Mouse (Mus musculus): ENCODE data around the gene Syce2.

Syce2 gene

DNA sequence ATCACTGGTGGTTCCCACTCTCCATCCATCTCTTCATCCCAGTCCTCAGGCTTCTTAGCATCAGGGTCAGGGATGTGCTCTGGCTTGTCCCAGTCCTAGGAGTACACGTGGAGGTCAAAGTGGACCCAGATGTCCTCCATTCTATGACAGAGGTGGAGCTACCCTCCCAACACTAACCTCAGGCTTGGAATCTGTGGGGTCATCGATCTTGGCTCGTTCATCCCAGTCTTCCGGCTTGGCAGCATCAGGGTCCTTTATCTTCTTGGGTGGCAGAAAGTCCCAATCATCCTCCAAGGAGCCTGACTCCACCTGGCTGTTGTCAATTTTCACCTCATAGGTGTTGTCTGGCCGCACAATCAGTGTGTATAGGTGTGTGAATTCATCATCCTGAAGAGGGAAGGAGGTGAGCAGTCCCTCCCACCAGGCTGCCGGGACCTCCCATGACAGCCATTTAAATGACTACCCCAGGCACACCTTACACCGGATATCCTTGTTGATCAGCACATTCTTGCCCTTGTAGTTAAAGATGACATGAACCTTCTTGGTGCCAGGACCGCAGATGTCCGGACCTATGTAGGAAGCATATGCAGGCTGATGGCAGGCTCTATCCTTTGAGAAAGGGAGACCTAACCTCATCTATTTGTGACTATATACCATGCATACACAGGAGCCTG, 27.4 kb upstream of the Syce2 start:
- in situ Hi-C loops (cut with MseI, MboI) = no loop called here

DNA sequence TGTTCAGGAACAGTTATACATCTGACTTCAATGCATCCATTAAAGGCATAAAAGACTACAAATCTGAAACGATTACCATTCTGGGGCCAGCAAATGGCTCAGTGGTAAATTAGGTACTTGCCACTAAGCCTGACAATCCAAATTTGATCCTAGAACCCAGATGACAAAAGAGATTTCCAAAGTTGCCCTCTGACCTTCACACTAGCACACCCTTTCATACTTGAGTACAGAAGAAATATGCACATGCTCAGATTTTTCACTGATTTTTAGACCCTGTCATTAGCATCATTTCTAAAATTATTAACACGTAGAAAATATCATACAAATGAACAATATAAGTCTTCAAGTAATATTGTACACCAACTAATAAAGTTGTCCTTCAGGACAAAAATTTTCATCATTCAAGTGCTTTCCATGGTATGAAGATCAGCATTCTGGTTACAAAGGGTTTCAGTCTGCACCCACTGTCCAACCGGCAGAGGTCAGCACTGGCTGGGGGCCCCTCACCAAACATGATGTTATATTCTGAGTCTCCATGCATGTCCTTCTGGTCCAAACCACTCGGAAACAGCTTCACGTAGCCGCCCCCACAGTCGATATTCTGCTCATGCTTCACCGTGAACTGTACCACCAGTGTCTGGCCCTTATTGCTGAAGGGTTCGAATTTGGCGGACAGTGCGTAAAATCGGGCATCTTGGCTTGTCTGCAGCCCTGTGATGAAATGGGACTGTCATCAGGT, 26.4 kb upstream of the Syce2 start:
- in situ Hi-C loops (cut with MseI, MboI) = no loop called here

DNA sequence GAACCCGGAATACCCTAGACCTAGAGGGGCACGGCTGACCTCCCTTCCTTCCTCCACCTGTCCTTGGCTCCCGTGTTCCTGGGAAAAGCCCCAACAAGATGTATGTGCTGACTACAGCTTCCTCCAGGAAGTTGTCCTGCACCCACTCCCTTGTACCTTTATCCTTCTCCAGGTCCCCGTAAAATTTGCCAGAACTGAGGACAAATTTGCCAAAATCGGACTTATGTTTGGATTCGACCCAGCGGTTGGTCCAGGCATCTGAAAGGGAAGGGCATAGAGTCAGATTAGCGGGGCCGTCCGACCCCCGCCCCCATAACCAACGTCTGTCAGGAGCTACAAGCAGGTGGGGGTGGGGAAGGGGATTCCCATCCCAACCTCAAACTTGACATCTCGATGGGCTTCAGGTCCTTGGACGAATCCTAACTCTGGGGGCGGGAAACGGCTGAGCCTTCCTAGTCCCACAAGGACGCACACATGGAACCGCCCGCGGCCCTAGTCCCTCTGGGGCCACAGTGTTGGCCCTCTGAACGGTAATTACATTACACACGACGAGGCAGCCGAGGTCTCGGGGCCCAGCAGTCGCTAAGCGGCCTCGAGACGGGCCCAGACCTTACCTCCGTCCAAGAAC, 25.7 kb upstream of the Syce2 start:
- in situ Hi-C loops (cut with MseI, MboI) = no loop called here

DNA sequence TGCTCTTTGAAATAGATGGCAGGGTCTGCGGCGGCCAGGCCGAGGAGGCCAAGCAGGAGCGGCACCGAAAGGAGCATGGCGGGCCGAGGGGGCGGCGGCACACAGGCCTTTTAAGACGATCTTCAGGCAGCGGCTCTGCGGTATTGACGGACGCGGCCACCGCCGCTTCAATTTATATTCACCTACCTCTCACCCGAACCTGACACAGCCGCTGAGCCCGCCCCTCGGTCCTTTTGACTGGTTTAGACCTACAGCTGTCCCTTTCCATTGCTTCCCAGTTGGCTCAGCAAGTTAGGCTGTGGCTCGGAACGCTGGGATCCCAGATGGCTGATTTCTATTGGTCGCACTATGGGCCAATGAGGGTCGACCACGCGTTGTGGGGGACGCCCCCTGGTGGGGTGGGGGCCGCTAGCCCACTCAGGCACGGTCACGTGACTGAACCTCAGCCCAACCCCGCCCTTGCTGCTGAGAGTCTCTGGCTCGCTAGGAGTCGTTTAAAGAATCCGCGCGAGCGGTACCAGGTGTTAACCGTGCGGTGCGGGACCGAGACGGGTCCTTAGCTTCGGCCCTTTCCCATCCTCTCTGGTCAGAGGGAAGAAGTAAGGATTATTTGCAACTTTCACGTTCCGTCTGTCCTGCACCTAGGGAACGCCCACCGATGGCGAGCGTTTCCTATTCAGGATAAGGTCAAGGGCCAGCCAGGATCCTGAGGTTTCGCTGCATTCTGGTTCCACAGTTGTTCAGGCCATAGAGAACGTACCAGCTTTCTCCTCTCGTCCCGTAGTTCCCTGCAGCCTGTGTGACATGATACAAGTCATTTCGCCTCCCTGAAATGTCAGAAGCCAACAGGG, 25.0 kb upstream of the Syce2 start, which contains the start of gene Calr:
Gene Calr, minus strand, starts transcription at position 213 of the 851 bp plus-strand sequence.
- in situ Hi-C loops (cut with MseI, MboI) = no loop called here

DNA sequence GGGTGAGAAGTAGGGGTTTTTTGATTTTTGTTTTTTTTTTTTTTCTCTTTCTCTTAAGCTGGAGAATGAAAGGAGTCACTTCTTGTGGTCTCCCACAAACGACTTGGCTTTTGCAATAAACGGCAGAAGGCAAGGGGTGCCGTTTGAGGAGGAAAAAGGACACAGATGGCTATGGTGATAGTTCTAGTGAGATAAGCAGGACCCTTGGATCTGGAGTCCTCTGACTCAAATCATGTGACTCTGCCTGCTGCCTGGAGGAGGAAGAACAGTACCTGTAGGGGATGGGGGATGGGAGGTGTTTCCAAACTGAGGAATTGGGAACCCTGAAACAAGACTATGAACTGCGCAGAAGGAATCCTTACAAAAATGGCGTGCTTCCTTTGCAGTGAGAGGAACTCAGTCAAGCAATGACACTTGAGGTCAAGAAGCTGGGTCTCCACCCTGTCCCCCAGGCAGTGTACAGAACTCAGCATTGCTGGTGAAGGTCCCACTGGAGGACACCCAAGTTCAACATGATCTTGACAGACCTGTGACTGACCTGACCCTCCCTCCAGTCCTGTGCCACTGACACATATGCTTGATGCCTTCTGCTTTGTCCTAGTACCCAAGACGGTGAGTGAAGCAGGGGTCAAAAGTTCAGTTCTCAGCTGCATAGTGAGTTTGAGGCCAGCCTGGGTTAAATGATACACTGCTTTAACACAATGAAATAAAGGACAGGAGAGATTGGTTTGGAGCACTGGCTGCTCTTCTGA, 24.1 kb upstream of the Syce2 start:
- in situ Hi-C loops (cut with MseI, MboI) = no loop called here

DNA sequence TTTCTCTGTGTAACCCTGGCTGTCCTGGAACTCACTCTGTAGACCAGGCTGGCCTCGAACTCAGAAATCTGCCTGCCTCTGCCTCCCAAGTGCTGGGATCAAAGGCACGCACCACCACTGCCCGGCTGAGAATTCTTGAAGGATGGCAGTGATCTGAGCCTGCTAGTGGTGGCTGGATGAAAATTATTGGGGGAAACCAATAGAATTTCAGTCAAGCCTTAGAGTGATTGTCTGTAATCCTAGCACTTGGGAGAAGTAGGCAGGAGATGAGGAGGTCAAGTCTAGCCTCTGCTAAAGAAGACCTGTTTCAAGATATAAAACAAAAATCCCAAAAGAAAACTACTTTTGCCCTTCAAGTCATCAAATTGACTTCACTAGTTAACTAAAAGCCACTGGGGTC, 15.5 kb upstream of the Syce2 start:
- in situ Hi-C loops (cut with MseI, MboI) = no loop called here

DNA sequence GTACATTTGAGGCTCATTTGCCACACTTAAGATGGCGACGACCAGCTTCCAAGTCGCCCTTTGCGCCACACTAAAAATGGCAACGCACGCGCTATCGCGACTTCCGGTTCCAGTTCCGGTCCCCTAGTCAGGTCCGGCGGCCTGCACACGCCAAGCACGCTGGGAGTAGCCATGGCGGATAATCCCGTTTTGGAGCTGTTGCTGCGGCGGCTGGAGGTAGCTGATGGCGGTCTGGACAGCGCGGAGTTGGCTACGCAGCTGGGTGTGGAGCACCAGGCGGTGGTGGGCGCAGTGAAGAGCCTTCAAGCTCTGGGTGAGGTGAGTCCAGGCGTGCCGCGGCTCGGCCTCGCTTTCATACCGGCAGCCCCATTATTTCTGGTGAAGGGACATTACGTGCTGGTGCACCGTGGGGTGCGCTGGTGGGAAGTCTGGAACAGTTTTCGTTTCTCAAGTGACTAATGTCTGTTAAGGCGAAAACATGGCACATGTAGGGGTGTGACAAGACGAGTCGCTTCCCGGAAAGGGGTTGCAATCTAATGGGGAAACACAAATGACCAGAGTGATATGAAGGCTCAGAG, 15.0 kb upstream of the Syce2 start, which contains the start of gene Farsa:
Gene Farsa, plus strand, starts transcription at position 126 of the 578 bp plus-strand sequence.
- in situ Hi-C loops (cut with MseI, MboI) = no loop called here

DNA sequence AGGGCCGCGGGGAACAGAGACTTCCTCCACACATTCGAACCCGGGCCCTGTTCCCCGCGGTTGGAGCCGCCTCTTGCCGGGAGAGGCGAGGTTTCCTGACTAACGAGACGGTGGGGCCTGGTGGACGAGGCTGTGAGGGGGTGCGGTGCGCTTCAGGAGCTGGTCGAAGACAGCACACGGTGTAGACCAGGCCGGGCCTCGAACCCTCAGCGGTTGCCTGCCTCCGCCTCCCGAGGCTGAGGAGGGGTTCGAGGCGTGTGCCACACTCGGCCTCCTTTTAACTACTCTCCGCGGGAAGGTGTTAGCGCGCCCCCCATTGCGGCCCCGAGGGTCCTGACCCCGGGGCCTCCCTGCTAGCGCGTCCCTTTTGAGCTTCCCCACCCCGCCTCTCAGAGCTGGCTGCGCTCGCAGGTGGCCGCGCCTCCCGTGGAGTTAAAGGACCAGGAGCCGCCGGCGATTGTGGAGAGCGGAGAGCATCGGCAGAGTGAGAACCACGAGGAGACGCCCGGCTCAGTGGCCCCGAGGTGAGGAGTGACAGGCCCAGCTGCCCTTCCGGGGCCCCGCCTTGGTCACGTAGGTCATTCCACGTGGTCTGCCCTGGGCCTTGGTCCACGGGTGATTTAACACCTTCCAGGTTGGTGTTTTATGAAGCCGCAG, 526 bp downstream of the Syce2 start:
- in situ Hi-C loops (cut with MseI, MboI) = no loop called here

DNA sequence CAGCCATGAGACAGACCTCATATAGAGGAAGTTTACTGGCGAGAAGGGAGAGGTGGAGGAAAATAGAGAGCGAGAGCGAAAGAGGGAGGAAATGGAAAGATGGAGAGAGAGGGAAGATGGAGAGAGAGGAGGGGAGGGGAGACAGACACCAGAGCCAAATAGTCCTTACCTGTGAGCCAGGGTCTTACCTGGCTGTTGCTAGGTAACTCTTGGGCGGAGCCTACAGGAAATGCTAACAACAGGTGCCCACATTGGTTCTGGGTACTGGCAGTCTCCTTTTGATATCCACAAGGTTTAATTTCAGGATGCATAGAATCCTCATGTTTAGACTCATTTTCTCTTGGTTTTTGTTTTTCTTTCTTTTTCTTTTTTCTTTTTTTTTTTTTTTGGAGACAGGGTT, 1.1 kb downstream of the Syce2 start:
- in situ Hi-C loops (cut with MseI, MboI) = no loop called here

DNA sequence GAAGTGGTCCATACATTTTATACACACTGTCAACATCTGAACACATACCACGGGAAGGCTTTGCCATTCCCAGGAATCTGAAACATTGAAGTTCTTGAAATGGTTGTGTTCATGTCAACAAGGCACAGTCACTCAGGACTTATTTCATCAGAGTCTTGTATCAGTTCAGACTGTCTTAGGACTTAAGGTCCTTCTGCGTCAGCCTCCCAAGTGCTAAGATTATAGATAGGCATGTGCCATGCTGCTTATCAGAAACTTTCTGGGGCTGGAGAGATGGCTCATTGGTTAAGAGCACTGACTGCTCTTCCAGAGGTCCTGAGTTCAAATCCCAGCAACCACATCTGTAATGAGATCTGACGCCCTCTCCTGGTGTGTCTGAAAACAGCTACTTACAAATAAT, 2.4 kb downstream of the Syce2 start:
- in situ Hi-C loops (cut with MseI, MboI) = no loop called here

DNA sequence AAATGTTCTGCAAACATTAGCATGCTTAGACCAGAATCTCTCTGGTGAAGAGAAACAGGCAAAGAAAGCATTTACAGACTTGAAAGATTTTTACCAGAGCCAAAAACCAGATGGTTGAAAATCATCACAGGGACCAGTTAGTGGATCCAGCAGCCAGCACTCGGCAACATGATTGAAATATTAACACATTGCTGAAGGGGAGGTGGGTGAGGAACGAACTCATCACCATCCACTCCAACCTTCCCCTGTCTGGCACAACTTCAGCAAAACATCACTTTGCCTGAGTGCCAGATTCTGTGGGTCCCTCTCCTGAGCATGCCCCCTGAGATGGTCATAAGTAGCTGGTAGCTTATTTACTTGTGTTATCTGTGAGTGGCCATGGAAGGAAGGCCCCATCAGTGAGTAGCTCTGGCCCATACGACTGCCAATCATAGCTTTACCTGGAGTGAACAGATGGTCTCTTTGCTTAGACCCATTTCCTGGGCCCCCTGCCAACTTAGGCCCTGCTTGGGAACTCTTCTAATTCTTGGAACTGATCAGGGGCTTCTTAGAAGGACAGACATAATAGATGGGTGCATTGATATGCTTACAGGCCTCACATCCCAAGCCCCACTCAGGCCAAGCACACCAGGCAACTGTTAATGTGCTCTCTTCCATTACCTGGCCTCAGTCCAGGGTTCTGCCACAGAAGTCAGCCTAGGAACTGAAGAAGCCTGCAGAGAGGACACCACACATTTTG, 5.6 kb downstream of the Syce2 start:
- in situ Hi-C loops (cut with MseI, MboI) = no loop called here

DNA sequence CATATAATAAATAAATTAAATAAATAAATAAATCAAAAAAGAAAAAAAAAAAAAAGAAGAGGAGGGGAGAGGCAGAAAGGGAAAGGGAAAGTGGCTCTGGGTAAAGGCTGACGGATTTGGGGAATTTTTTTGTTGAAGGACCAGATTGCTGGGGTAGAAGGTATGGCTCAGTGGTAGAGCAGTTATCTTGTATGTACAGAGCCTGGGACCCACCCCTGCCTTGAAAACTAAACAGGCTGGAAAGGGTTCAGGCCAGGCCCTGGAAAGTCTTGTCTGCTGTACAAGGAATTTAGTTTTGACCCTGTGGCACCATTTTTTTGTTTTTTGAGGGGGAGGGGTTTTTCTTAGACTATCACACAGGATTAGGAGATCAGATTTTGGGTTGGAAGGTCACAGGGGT, 7.0 kb downstream of the Syce2 start:
- in situ Hi-C loops (cut with MseI, MboI) = no loop called here

DNA sequence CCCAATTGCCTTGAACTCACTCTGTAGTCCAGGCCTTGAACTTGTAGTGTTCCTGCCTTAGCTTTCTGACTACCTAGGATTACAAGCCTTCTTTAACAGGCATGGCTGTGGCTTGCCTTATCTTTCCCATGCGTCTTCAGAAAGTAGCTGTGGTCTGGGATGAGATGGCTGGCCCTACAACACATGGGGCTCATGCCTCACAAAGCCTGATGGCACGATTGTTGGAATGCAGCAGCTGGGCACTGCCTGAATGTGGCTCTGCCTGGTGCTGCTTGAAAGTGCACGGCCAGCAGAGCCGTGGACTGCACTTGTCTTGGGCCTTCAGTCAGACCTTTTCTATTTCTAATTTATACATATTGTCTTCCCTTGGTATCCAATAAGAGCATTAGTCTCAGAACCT, 12.8 kb downstream of the Syce2 start:
- in situ Hi-C loops (cut with MseI, MboI) = no loop called here

DNA sequence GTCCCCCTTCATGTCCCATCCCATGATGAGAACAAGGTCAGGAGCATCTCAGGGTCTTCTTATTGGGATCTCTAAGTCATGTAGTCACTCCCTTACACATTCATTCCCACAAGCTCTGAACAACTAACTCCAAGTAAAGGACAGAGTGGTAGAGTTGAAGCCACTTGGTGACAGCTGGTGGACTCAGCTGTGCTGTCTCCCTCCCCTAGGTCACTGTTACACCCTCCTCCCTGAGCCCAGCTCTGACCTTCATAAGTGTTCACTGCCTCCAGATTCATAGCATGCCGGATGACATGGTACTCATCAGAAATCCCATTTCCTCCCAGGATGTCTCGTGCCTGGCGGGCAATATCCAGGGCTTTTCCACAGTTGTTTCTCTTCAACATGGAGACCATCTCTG, 16.4 kb downstream of the Syce2 start:
- in situ Hi-C loops (cut with MseI, MboI) = no loop called here

DNA sequence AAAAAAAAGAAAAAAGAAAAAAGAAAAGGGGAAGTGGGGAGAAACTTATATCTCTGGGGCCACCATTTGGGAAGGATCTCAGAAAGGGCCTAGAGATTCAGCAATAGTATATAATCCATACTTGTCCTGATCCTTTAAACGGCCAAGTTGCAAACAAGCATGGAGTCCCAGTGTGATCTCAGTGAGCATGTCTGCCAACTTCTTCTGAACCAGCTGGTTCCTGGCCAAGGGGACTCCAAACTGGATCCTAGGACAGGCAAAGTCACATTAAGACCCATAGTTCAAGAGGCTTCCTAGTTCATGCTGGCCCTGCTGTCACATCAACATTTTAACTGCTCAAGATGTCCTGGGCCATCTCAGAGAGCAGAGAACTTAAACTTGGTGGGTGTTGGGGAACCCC, 17.2 kb downstream of the Syce2 start:
- in situ Hi-C loops (cut with MseI, MboI) = no loop called here

DNA sequence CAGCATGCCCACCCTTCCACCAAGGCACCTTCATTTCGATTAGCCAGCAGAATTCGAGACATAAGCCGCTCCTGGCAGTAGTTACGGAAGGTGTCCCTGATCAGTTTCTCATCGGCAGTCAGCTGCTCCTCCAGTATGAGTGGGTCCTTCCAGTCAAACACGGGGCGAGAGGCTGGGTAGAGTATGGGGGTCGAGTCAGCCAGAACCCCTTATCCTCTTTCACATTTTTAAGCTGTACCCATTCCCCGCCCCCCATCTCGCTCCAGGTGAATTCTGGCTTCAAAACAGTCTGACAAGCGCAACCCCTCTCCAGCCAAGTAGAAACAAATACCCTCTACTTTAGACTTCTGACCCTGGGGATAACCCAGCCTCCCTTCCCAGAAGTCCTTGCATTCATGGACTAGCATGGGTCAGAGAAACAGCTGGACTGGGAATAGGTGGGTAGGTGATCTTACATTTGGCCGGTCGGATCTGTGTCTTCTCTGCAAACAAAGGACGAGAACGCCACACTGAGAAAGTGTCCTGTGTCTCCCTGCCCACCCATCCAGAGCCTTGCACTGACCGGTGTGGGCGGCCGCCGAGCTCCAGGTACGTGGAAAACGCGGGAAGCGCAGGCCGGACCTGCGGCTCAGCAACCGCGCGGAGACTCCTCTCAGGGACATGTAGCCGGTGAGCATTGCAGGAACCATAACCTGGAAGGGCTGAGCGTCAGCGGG, 21.2 kb downstream of the Syce2 start:
- in situ Hi-C loops (cut with MseI, MboI) = no loop called here

DNA sequence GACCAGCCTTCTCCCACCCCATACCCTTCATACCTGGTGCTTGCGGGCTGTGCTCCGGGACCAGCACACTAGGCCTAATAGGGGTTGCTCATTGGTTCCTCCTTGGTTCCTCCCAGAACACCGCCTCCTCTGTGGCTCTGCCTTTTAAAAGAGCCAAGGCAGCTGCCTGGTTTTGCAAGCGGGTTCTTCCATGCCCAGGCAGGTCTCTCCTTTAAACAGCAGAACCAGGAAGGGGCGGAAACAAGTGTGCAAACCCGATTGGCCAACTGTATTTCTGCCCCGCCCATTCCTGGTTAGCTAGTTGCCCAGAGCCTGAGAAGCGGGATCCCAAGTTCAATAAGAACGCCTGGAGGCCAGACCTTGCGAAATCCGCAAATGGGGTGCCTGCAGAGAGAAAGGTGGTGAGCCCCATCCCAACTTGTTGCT, 21.8 kb downstream of the Syce2 start, which contains the start of gene Gcdh:
Gene Gcdh, minus strand, starts transcription at position 213 of the 426 bp plus-strand sequence.
- in situ Hi-C loops (cut with MseI, MboI) = no loop called here

DNA sequence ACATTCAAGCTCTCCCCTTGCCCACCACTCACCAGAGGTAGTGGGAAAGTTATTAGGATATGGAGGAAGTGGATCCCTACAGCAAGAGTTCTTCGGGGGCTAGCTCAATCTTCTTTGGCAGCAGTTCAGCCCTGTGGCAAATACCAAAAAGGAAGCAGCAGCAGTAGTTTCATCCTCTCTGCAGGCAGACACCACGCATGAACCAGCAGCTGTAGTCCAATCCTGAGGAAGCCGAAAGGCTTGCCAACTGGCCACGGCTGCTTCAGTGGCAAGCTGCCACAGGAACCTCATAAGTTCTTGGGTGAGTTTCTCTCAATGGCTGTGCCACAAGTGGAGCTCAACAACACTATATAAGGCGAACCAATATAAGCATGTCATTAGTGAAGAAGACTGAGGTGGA, 24.1 kb downstream of the Syce2 start:
- in situ Hi-C loops (cut with MseI, MboI) = no loop called here

DNA sequence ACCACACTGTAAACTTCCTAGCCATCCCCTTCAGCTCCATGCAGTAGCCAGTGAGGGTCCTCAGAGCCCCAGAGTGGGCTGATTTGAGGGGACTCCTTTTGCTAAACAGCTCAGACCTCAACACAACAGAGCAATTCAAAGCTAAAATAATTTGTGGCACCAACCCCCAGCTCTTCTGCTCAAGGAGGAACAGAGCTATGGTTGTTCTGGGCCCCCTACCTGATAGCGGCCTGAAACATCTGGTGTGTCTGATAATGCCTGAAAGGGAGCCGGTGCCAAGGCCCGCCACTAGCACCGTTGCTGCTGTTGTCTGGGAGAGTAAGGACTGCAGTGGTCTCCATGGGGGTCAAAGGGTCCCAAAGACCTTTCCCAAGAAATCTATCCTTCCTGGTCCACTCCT, 29.2 kb downstream of the Syce2 start:
- in situ Hi-C loops (cut with MseI, MboI) = no loop called here

Data from mouse trophoblast stem cell (cell line).